Mouse (Mus musculus): ENCODE data around the gene Hipk2. TPM values are rescaled to one million over a fixed set of nuclear protein-coding genes. Genes with fewer than 3 reads are reported as not detected.

Hipk2 gene
- total RNA-seq, 4 experiments from 2014 or later = 64.8 to 69.9 (median 67.6) TPM

DNA sequence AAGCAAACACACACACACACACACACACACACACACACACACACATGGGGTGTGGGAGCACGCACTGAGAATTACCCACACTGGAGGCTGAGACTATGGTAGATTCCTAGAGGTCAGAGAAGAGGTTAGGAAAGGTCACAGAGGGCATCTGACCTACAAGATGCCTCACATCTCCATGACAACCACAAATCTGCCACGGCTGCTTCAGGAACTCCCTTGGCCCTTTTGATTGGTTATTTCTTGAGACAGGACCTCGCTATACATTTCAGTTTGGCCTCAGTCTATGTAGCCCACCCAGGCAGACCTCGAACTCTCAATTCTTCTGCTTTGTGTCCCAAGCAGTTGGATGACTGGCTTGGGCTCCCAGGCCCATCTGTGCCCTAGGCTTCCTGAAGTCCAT is 214.3 kb downstream of the Hipk2 start:
- no peak for DNase-seq (ENCODE audit: low spot score in 2 of 2)

DNA sequence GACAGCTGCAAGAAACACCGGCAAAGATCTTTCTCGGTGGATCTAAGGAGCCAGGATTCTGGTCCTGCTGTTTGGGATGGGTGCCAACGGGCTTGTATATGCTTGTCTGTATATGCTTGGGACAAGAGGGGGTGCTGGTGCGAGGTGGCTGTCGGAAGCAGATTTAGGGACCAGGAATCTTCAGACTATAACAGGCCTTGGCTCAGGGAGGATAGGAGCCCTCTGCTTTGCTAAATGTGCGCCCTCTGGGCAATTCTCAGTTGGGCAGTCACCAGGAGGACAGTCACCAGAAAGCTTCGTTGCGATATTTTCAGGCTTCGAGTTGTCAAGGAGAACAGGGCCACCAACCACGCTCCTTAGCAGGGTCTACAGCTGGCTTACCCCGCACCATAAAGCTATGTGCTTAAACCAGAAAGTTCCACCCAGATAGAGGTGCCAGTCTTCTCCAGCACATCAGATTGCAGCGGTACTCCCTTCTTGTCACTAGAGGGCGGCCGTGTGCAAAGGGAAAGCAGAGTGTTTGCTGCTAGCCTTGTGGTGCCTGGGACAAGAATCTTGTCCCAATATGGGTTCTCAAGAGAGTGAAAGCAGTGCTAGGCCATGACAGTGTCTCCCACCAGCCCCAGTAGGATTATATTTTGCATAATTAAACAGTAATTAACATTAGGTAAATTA is 225.6 kb downstream of the Hipk2 start:
- peak; percentile 54 to 69 for DNase-seq (ENCODE audit: low spot score in 2 of 2)

DNA sequence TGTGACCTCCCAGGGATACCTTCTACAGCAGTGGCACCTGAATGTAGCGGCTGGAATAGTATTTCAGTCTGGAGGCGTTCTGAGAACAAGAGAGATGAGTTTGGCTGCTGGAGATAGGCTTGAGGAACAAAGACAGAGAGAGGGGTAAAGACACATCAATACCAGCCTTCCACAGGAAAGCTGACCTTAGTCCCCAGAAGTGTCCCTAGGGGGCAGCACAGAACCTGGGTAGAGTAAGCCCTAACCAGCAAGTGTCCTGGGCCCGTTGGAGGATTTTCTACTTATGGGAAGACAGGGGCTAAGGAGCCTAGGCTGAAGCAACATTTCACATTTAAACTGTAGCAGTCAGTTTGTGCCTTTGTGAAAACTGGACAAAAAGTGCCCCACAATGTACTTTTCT is 226.4 kb downstream of the Hipk2 start:
- DNase-seq (ENCODE audit: low spot score in 2 of 2) = no peak

Other genes with a start within 250 kb of the Hipk2 start
- gene Klrg2, start 238.9 kb downstream of the Hipk2 start, total RNA-seq (2022) = 1 to 10 TPM in 2 of 4 experiments, under 1 TPM in 2; 0.64 to 2.1 (median 1.00) TPM
- 10 to 100 TPM; 44.2 to 56.9 (median 49.1) TPM for gene Clec2l, start 213.1 kb downstream of the Hipk2 start, total RNA-seq (2022)
- 10 to 100 TPM in 2 of 4 experiments, 1 to 10 TPM in 2; 2.1 to 16.8 (median 7.6) TPM for gene Tbxas1, start 761 bp downstream of the Hipk2 start, total RNA-seq (2022)
- gene Parp12, start 242.2 kb upstream of the Hipk2 start, total RNA-seq (2022) = 10 to 100 TPM in 2 of 4 experiments, 1 to 10 TPM in 2; 6.1 to 11.6 (median 8.3) TPM

Data from layer of hippocampus, adult 8-10 months (tissue).